Mouse (Mus musculus) embryonic facial prominence, embryonic 13.5 days (tissue): ENCODE measurements around the gene Efcab11. TPM values are rescaled to one million over a fixed set of nuclear protein-coding genes. Genes with fewer than 3 reads are reported as not detected.

Source experiments
- ATAC-seq: fragments of 200-750 bp; cut with Nextera tagmentation; 2 replicates; pipeline ENCODE4 v1.8.0; 2017; ENCODE audit warnings: low read depth; ENCODE audit not compliant: insufficient number of reproducible peaks, insufficient read depth, low FRiP score, low TSS enrichment
- H3K27ac ChIP-seq: fragments of 300-500 bp; sonication (generic); 2 replicates; pipeline ENCODE4 v1.5.1; 2015; ENCODE audit warnings: moderate library complexity, mild to moderate bottlenecking, inconsistent platforms
- H3K27me3 ChIP-seq: fragments of 300-500 bp; sonication (generic); 2 replicates; pipeline ENCODE4 v1.6.1; 2015; ENCODE audit warnings: mild to moderate bottlenecking, inconsistent platforms
- H3K36me3 ChIP-seq: fragments of 300-500 bp; sonication (generic); 2 replicates; pipeline ENCODE4 v1.6.1; 2015; ENCODE audit warnings: mild to moderate bottlenecking, inconsistent platforms
- H3K4me1 ChIP-seq: fragments of 300-500 bp; sonication (generic); 2 replicates; pipeline ENCODE4 v1.6.1; 2015; ENCODE audit warnings: inconsistent platforms
- H3K4me2 ChIP-seq: fragments of 300-500 bp; sonication (generic); 2 replicates; pipeline ENCODE4 v1.6.1; 2015; ENCODE audit warnings: moderate library complexity, mild to moderate bottlenecking, inconsistent platforms
- H3K4me3 ChIP-seq: fragments of 300-500 bp; sonication (generic); 2 replicates; pipeline ENCODE4 v1.5.1; 2015; ENCODE audit warnings: mild to moderate bottlenecking, inconsistent platforms
- H3K9ac ChIP-seq: fragments of 300-500 bp; sonication (generic); 2 replicates; pipeline ENCODE4 v1.6.1; 2015; ENCODE audit warnings: mild to moderate bottlenecking, inconsistent platforms
- H3K9me3 ChIP-seq: fragments of 300-500 bp; sonication (generic); 2 replicates; pipeline ENCODE4 v1.6.1; 2016; ENCODE audit warnings: inconsistent platforms
- WGBS: fragments of 180-500 bp; shearing (Covaris S2); methylation state at CpG from one replicate; pipeline ENCODE4 v1.1.7; 2015; ENCODE audit warnings: mixed read lengths; 5-methylcytosine and 5-hydroxymethylcytosine counted together
- polyA plus RNA-seq: library from polyadenylated mRNA; unstranded; fragments of >200 nt; fragmentation: Nextera tagmentation; extraction: Ambion mirVana; gene quantifications from 2 replicates; pipeline ENCODE4 v1.2.1, GENCODE M21; 2015

The Efcab11 gene
- polyA plus RNA-seq, 1 experiment from 2014 or later = 16.8 TPM

- no peak overlapping the region for H3K9ac ChIP-seq
- no peaks in the 10 kb centered on the region for H3K9me3 ChIP-seq
- H3K36me3 ChIP-seq = no peaks in the 10 kb centered on the region
- 97% methylated on average over 3 of the region's 3 CpGs for WGBS
- no peak overlapping the region for H3K27ac ChIP-seq
- H3K4me1 ChIP-seq = no peaks in the 10 kb centered on the region
- no peak overlapping the region for H3K4me2 ChIP-seq
- no peak overlapping the region for H3K4me3 ChIP-seq
- no peaks in the 10 kb centered on the region for H3K27me3 ChIP-seq
- ATAC-seq = no peak
These were observed 114.6 kb downstream of the Efcab11 start for GRCm38 (mm10) chr12:99769626-99770025.

DNA sequence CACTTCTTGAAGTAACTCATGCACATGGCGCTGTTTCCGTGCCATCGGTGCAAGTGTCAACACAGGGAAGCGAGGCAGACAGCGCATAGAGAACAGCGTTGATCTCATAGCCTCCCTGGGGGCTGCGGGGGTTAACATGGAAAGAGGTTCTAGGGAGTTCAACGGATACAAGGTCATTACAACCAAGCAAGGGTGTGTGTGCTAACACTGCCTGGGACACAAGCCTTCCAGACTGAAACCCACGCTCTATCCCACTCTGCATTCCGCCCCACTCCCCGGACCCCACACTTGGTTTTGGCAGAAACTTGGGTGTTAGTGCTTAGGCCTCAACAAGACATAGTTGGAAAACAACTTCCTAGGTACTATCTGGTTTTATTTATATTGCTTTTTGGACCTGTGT is 116.5 kb downstream of the Efcab11 start:
- no peak for ATAC-seq
- Histone ChIP-seq H3K27me3 (no peaks in the 10 kb centered on the region), H3K36me3 (no peaks in the 10 kb centered on the region), H3K9ac (no peak overlapping the region), H3K9me3 (no peaks in the 10 kb centered on the region), H3K27ac (no peak overlapping the region), H3K4me2 (no peak overlapping the region), H3K4me3 (no peak overlapping the region), H3K4me1 (no peaks in the 10 kb centered on the region)
- WGBS = 88% methylated on average over 11 of the region's 11 CpGs

GRCm38 (mm10) chr12:99765979-99766378 is 118.3 kb downstream of the Efcab11 start:
- no peak for ATAC-seq
- Histone ChIP-seq H3K9ac (no peak overlapping the region), H3K36me3 (no peaks in the 10 kb centered on the region), H3K9me3 (no peaks in the 10 kb centered on the region), H3K4me2 (no peak overlapping the region), H3K27ac (no peak overlapping the region), H3K4me1 (no peaks in the 10 kb centered on the region), H3K27me3 (no peaks in the 10 kb centered on the region), H3K4me3 (no peak overlapping the region)
- WGBS = 89% methylated on average over 6 of the region's 6 CpGs

DNA sequence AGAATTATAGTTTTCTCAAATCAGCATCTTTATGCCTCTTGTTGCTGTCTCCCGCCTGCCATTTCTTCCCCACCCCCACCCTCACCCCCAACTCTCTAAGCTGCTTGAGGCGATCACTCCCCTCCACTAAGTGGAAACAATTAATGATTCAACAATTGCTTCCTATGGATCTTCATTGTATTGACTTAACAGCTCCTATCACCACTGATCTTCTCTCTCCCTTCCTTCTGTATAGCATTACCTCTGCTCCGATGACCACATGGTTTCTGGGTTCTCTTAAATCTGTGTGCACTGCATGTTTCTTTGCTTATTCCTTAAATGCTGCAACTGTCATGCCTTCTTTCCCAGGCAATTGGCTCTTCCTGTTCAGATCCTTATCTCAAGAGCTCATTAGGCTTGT is 120.2 kb downstream of the Efcab11 start:
- 79% methylated on average over 3 of the region's 3 CpGs for WGBS
- H3K4me2 ChIP-seq = no peak overlapping the region
- H3K4me3 ChIP-seq = no peak overlapping the region
- no peaks in the 10 kb centered on the region for H3K9me3 ChIP-seq
- H3K27me3 ChIP-seq = no peaks in the 10 kb centered on the region
- no peak overlapping the region for H3K27ac ChIP-seq
- H3K36me3 ChIP-seq = no peaks in the 10 kb centered on the region
- no peaks in the 10 kb centered on the region for H3K4me1 ChIP-seq
- no peak for ATAC-seq
- no peak overlapping the region for H3K9ac ChIP-seq

DNA sequence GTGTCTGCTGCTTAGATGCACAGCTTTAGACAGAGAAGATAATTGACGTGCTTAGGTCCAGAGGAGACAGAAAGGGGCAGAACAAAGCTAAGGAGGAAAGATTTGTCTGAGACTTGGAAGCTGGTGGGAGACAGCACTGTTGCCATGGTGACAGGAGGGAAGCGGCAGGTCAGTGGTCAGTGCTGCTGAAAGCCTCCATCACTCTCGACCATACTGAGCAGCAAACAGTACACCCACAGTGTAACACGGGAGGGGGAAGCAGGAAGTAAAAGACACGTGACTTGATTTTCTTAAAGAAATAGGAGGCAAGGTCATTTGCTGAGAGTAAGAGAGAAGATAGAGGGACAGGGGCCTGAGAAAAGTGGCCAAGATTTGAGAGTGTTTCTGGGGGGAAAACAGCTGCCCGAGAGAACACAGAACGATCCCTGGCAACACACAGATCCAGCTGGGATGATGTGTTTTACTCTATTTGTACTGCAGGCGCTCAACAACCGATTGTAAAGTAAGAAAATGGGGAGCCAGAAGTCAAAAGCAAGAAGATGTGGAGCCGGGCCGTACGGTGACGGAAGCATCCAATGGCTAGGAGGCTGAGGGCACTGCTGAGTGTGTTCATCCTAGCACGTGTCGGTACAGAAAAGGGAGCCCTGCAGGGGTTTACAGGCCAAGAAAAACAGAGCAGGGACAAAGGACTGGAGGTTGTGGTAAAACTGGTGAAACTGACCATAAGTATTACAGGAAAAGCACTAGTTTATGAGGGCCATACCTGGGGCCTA is 126.3 kb downstream of the Efcab11 start:
- peaks cover 21% of the 10 kb centered on the region for H3K4me1 ChIP-seq
- H3K4me3 ChIP-seq = peak overlapping the region; percentile 6; the same call in 1 of the 2 replicates
- no peak overlapping the region for H3K27ac ChIP-seq
- no peak for ATAC-seq
- H3K9ac ChIP-seq = no peak overlapping the region
- 65% methylated on average over 15 of the region's 15 CpGs for WGBS
- H3K36me3 ChIP-seq = no peaks in the 10 kb centered on the region
- H3K4me2 ChIP-seq = peak overlapping the region; percentile 32
- H3K27me3 ChIP-seq = no peaks in the 10 kb centered on the region
- no peaks in the 10 kb centered on the region for H3K9me3 ChIP-seq

DNA sequence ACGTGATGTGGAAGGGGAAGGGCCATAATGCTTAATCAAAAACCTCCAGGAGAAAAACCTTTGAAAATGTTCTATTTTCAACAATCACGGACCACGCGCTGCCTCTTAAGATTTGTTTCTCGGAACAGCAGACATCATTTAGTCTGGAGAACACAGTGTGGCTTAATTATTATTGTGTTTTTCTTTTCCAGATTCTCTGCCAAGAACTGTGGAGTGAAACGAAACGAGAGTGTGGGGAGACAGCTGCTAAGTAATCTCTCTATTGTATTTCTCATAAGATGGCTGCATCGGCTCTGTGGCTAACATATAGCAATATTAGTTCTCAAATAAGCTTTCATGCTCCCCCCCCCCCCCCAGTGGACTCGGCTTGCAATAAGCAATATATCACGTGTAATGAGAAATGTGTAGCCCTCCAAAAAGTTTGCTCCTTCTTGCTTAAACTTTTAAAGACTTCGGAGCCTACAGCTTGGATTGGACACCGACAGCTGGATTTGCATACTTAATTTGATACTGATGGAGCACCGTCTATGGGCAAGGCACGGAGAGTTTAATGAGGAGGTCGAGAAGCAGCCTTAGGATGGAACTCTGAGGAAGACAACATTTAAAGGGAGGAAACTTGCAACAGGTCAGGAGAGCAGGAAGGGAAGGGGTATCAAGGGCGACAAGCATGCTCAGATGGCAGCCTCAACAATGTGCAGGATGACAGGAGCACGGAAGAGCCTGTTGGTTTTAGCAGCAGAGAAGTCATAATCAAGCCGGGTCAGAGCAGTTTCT is 127.1 kb downstream of the Efcab11 start:
- H3K9me3 ChIP-seq = no peaks in the 10 kb centered on the region
- no peak for ATAC-seq
- H3K4me2 ChIP-seq = peak overlapping the region; percentile 32
- no peak overlapping the region for H3K9ac ChIP-seq
- 47% methylated on average over 18 of the region's 18 CpGs for WGBS
- H3K4me3 ChIP-seq = peak overlapping the region; percentile 6; the same call in 1 of the 2 replicates
- peaks cover 23% of the 10 kb centered on the region for H3K4me1 ChIP-seq
- no peaks in the 10 kb centered on the region for H3K27me3 ChIP-seq
- no peak overlapping the region for H3K27ac ChIP-seq
- H3K36me3 ChIP-seq = no peaks in the 10 kb centered on the region

DNA sequence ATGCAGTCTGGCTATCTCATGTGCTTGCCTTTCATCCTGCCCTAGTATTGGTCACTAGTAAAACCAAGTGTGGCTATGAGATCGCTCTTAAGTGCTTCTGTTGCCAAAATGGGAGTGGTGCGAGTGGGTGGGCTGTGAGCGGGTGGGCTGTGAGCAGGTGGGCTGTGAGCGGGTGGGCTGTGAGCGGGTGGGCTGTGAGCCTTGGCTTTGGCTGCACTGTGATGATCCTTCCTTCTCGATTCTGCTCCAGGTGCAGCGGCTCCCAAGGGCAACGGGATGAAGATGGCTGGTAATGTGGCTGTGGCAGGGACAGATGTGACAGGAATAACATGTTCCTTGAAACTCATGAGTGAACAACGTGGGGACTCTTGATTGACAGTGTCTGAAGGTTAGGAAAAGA is 128.0 kb downstream of the Efcab11 start:
- Histone ChIP-seq H3K4me1 (peaks cover 23% of the 10 kb centered on the region), H3K4me3 (no peak overlapping the region), H3K36me3 (no peaks in the 10 kb centered on the region), H3K9ac (no peak overlapping the region), H3K9me3 (no peaks in the 10 kb centered on the region), H3K4me2 (no peak overlapping the region), H3K27ac (no peak overlapping the region), H3K27me3 (no peaks in the 10 kb centered on the region)
- WGBS = 86% methylated on average over 9 of the region's 9 CpGs
- no peak for ATAC-seq

GRCm38 (mm10) chr12:99752986-99753385 is 131.3 kb downstream of the Efcab11 start:
- 66% methylated on average over 11 of the region's 11 CpGs for WGBS
- Histone ChIP-seq H3K27me3 (no peaks in the 10 kb centered on the region), H3K27ac (peak overlapping the region; percentile 51; the same call in 1 of the 2 replicates), H3K4me1 (peaks cover 21% of the 10 kb centered on the region), H3K4me2 (no peak overlapping the region), H3K9ac (no peak overlapping the region), H3K36me3 (no peaks in the 10 kb centered on the region), H3K4me3 (no peak overlapping the region), H3K9me3 (no peaks in the 10 kb centered on the region)
- ATAC-seq = no peak

DNA sequence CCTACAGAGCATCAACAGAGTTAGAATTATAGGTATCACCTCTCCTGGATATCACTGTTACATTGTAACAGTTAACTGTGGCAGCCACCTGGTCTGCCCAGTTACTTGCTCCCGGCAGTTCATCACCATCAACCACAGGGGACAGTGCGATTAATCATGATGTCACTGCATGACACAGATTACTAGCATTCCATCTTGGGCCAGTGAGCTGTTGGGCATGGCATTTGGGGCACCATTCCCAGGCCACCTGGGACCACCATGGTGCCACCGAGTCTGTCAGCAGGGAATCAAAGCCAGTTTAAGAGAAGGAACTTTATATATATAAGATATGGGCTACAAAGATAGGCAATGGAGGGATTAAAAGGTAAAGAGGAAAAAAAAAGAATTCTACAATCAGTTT is 134.8 kb downstream of the Efcab11 start:
- Histone ChIP-seq H3K36me3 (no peaks in the 10 kb centered on the region), H3K4me3 (no peak overlapping the region), H3K4me1 (peaks cover 8% of the 10 kb centered on the region), H3K4me2 (no peak overlapping the region), H3K27me3 (no peaks in the 10 kb centered on the region), H3K9ac (no peak overlapping the region), H3K27ac (no peak overlapping the region), H3K9me3 (no peaks in the 10 kb centered on the region)
- 77% methylated on average over 3 of the region's 3 CpGs for WGBS
- no peak for ATAC-seq

- Histone ChIP-seq H3K27ac (no peak overlapping the region), H3K4me3 (no peak overlapping the region), H3K9ac (no peak overlapping the region), H3K4me2 (no peak overlapping the region), H3K27me3 (no peaks in the 10 kb centered on the region), H3K4me1 (0 out of 2 replicates have a peak, but pooled peaks cover 5% of the 10 kb centered on the region), H3K9me3 (no peaks in the 10 kb centered on the region), H3K36me3 (no peaks in the 10 kb centered on the region)
- WGBS = 76% methylated on average over 8 of the region's 8 CpGs
- ATAC-seq = no peak
These were observed 142.6 kb downstream of the Efcab11 start for GRCm38 (mm10) chr12:99741631-99742030.

DNA sequence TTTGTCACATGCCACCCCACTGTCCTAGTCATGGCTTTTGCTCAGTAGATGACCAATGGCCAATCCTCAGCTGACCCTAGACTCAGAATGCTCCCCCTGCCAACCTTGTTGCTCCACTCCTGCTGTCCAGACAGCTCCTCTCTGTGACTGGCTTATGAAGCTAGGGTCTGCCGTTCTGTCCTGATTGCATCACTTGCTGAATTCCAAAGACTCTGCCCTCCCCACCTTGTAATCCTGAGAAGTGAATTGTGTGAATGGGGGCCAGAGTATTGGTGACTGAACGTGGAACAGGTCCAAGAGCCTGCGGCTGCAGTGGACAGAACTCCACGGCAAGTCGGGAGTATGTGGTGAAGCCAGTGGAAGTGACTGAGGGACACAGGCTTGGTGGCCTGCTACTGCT is 145.0 kb downstream of the Efcab11 start:
- Histone ChIP-seq H3K27ac (no peak overlapping the region), H3K4me3 (no peak overlapping the region), H3K9ac (no peak overlapping the region), H3K4me2 (no peak overlapping the region), H3K4me1 (0 out of 2 replicates have a peak, but pooled peaks cover 5% of the 10 kb centered on the region), H3K27me3 (no peaks in the 10 kb centered on the region), H3K36me3 (no peaks in the 10 kb centered on the region), H3K9me3 (no peaks in the 10 kb centered on the region)
- ATAC-seq = no peak
- 82% methylated on average over 5 of the region's 5 CpGs for WGBS

GRCm38 (mm10) chr12:99738256-99738655 is 146.0 kb downstream of the Efcab11 start:
- Histone ChIP-seq H3K9ac (no peak overlapping the region), H3K27ac (no peak overlapping the region), H3K4me3 (no peak overlapping the region), H3K4me1 (0 out of 2 replicates have a peak, but pooled peaks cover 5% of the 10 kb centered on the region), H3K9me3 (no peaks in the 10 kb centered on the region), H3K27me3 (no peaks in the 10 kb centered on the region), H3K4me2 (no peak overlapping the region), H3K36me3 (no peaks in the 10 kb centered on the region)
- ATAC-seq = no peak
- WGBS = 77% methylated on average over 6 of the region's 6 CpGs
